Mouse (Mus musculus) liver (tissue): ENCODE data around the gene Kifc5b.

Source experiments
- DNase-seq: peaks from one replicate; pipeline ENCODE4 v3.0.0-alpha.2; 2020; ENCODE audit warnings: mixed read lengths

Gene Kifc5b

GRCm38 (mm10) chr17:26948316-26949050, 31.6 kb downstream of the Kifc5b start:
- DNase-seq = peak; percentile 64

- no peak for DNase-seq
Measured at GRCm38 (mm10) chr17:26949051-26949577, 32.2 kb downstream of the Kifc5b start.

GRCm38 (mm10) chr17:26949866-26950265, 33.0 kb downstream of the Kifc5b start:
- no peak for DNase-seq

DNA sequence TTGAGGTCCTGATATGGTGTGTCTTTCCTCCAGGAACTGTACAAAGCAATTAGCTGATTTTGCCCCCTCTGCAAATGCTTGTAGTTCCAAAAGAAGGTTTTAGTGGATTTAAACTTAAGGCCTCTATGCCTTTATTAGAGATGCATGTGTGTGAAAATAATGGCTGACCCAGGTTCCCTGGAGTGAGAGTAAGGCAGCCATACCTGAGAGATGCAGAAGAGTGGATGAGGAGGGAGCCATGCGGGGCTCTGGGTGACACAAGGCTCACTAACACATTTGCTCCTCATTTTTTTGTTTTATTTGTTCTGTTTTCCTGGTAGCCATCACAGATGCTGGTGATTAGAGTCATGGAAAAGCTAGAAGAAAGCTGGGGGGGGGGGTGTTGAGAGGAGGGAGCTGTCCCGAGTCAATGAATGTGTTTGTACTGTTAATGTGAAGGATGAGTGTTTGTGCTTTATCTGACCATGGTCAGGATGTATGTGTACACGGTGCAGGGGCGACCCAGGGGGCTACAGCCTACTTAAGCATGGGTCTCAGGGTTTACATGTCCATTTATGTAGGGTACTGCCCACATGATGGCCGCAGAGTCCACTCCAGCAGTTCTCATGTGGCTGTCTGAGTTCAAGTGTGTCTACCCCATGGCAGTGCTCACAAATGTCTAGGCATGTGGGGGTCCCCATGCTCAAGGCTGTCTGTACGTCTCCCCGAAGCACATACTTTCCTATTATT, 33.8 kb downstream of the Kifc5b start:
- DNase-seq = no peak

DNA sequence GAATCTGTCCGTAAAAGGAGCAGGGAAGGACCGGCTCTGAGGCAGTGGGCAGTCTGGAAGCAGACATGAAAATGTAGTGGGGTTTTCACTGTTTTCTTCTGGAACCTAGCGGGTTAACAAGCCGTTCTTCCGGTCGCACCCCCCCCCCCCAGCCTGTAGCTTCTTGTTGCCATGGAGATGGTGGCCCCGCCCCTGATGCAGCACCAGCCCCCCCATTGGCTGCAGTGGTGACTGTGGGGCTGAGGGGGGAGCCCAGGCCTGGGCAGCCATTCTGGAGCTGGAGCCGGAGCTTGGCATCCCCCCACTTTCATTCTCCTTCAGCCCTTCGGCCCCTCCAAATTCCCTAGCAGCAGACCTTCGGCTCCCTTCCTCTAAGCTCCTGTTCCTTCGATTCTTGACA, 34.5 kb downstream of the Kifc5b start:
- peak; percentile 83 for DNase-seq

GRCm38 (mm10) chr17:26951952-26952877, 35.3 kb downstream of the Kifc5b start:
- DNase-seq = no peak

GRCm38 (mm10) chr17:26953201-26953600, 36.3 kb downstream of the Kifc5b start:
- DNase-seq = no peak

GRCm38 (mm10) chr17:26953726-26954125, 36.8 kb downstream of the Kifc5b start:
- DNase-seq = no peak

GRCm38 (mm10) chr17:26956309-26956708, 39.4 kb downstream of the Kifc5b start:
- no peak for DNase-seq

DNA sequence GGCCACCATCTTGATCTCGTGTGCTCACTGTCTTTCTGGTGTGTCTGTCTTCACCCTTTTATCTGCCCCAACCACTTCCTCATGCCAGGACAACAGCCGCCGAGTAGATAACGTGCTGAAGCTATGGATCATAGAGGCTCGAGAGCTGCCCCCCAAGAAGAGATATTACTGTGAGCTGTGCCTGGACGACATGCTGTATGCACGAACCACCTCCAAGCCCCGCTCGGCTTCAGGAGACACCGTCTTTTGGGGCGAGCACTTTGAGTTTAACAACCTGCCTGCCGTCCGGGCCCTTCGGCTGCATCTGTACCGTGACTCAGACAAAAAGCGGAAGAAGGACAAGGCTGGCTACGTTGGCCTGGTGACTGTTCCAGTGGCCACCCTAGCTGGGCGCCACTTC, 40.0 kb downstream of the Kifc5b start:
- DNase-seq = peak; percentile 80

GRCm38 (mm10) chr17:26957872-26958271, 41.0 kb downstream of the Kifc5b start:
- no peak for DNase-seq

- no peak for DNase-seq
Measured at GRCm38 (mm10) chr17:26958880-26959279, 42.0 kb downstream of the Kifc5b start.

GRCm38 (mm10) chr17:26959815-26960214, 42.9 kb downstream of the Kifc5b start:
- no peak for DNase-seq

DNA sequence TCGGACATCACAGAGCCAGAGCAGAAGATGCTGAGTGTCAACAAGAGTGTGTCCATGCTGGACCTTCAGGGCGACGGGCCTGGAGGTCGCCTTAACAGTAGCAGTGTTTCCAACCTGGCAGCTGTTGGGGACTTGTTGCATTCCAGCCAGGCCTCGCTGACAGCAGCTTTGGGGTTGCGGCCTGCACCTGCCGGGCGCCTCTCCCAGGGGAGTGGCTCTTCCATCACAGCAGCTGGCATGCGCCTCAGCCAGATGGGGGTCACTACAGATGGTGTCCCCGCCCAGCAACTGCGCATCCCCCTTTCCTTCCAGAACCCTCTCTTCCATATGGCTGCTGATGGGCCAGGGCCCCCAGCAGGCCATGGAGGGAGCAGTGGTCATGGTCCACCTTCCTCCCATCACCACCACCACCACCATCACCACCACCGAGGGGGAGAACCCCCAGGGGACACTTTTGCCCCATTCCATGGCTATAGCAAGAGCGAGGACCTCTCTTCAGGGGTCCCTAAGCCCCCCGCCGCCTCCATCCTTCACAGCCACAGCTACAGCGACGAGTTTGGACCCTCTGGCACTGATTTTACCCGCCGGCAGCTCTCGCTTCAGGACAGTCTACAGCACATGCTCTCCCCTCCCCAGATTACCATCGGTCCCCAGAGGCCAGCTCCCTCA, 44.8 kb downstream of the Kifc5b start:
- no peak for DNase-seq

DNA sequence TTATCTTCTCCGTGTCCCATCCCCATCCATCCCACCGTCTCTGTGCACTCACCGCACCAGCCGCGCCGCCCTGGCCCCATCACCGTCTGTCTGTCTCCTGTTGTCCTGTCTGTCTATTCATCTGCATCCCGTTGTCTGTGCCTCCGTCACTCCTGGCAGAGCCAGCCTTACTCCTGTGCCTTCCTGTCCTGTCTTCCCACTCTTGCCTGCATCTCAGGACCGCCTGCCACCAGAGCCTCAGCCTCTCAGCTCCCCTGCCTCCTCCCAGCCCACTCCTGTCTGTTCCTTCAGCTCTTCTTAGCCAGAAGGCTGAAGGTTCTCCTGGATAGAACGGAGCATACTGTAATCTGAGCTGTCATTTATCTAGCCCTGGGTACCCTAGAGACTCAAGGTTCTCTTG, 50.1 kb downstream of the Kifc5b start:
- no peak for DNase-seq

- no peak for DNase-seq
Measured at GRCm38 (mm10) chr17:26967477-26967876, 50.6 kb downstream of the Kifc5b start.

DNA sequence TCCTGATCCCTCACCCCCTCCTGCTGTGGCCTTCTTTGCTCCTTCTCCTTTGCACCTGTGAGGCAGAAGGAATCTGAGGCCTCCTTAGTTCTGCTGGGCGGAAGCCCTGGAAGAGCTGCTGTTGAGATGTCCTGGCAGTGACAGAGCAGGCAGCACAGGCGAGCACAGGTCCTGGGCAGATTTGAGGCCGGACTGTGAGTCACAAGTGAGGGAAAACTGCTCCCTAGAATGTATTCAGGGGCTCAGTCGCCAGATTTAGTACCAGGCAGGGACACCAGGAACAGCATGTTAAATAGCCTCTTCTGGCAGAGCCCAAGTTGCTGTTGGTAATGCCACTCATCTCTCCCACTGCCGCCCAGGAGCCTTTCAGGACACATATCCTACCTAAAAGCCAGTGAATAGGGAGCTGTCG, 51.3 kb downstream of the Kifc5b start:
- no peak for DNase-seq

- no peak for DNase-seq
Measured at GRCm38 (mm10) chr17:26969257-26969656, 52.4 kb downstream of the Kifc5b start.

GRCm38 (mm10) chr17:26970221-26970620, 53.3 kb downstream of the Kifc5b start:
- DNase-seq = no peak

DNA sequence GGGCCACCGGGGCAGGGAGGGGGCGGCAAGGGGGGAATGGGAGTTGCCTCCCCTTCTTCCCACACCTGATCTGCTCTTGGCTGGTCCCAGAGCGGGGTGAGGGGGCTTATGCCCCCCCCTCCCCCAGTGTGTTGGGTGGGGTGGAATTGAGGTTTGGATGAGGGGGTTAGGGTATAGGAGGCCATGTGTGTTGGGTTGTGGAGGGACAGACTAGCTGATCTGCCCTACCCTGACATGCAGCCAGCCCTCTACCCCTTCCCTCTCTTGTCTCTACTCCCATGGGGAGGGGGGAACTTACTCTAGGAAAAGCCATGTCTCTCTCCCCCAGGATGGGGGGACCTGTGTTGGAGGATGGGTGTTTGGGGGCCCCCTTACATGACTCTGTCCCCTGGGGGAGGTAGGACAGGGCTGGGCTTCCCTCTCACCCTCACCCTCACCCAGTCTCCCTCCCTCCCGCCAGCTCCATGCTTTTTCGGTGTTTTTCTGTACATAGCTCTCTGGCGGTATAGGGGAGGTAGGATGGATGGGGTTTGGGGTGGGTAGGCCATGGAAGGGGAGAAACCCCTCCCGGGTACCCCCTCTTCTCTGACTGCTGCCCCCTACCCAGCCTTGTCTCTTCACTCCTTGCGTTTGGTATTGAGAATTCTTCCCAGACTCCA, 54.5 kb downstream of the Kifc5b start:
- no peak for DNase-seq

- DNase-seq = no peak
Measured at GRCm38 (mm10) chr17:26972107-26972506, 55.2 kb downstream of the Kifc5b start.
